Mouse (Mus musculus): Measurements from ENCODE around the gene Fam163a. TPM values are rescaled to one million over a fixed set of nuclear protein-coding genes. Genes with fewer than 3 reads are reported as not detected.

The Fam163a gene
- polyA plus RNA-seq, 1 experiment = not detected

- Histone ChIP-seq H3K79me2 (ENCODE audit: control insufficient read depth, insufficient read depth) (no peaks in the 10 kb centered on the region), H3K36me3 (ENCODE audit: control insufficient read depth, insufficient read depth) (no peaks in the 10 kb centered on the region), H3K27me3 (ENCODE audit: control insufficient read depth, insufficient read depth, insufficient read length) (no peaks in the 10 kb centered on the region), H3K4me3 (ENCODE audit: insufficient read depth, poor library complexity, severe bottlenecking) (no peak overlapping the region), H3ac (ENCODE audit: control insufficient read depth, insufficient read length, low read depth) (no peak overlapping the region), H3K79me3 (ENCODE audit: low read depth) (no peaks in the 10 kb centered on the region)
- TF ChIP-seq MAX (IDR thresholded peaks at IDR 0.05) = no peak
- no peak for TF ChIP-seq FOSL1 (IDR thresholded peaks at IDR 0.05; ENCODE audit: insufficient read depth, low read length, poor library complexity, severe bottlenecking)
- no peak for TF ChIP-seq CEBPB (IDR thresholded peaks at IDR 0.05; ENCODE audit: low read depth)
- TF ChIP-seq CTCF (IDR thresholded peaks at IDR 0.05; ENCODE audit: control insufficient read depth, insufficient read depth, insufficient read length) = no peak
- TF ChIP-seq MYOG (IDR thresholded peaks at IDR 0.05; ENCODE audit: control insufficient read depth, extremely low read depth, insufficient read length) = no peak
- TF ChIP-seq USF1 (IDR thresholded peaks at IDR 0.05; ENCODE audit: low read depth) = no peak
- TF ChIP-seq MYOD1 (IDR thresholded peaks at IDR 0.05; ENCODE audit: control insufficient read depth, insufficient read length, low read depth) = no peak
These were observed 115.3 kb downstream of the Fam163a start for GRCm38 (mm10) chr1:156089561-156089960.

GRCm38 (mm10) chr1:156087586-156087985, 117.2 kb downstream of the Fam163a start:
- no peak for TF ChIP-seq CTCF (IDR thresholded peaks at IDR 0.05; ENCODE audit: control insufficient read depth, insufficient read depth, insufficient read length)
- no peak for TF ChIP-seq FOSL1 (IDR thresholded peaks at IDR 0.05; ENCODE audit: insufficient read depth, low read length, poor library complexity, severe bottlenecking)
- no peak for TF ChIP-seq CEBPB (IDR thresholded peaks at IDR 0.05; ENCODE audit: low read depth)
- no peak for TF ChIP-seq MAX (IDR thresholded peaks at IDR 0.05)
- no peak for TF ChIP-seq USF1 (IDR thresholded peaks at IDR 0.05; ENCODE audit: low read depth)
- no peak for TF ChIP-seq MYOG (IDR thresholded peaks at IDR 0.05; ENCODE audit: control insufficient read depth, extremely low read depth, insufficient read length)
- no peak for TF ChIP-seq MYOD1 (IDR thresholded peaks at IDR 0.05; ENCODE audit: control insufficient read depth, insufficient read length, low read depth)
- no peaks in the 10 kb centered on the region for H3K27me3 ChIP-seq (ENCODE audit: control insufficient read depth, insufficient read depth, insufficient read length)
- no peak overlapping the region for H3ac ChIP-seq (ENCODE audit: control insufficient read depth, insufficient read length, low read depth)
- H3K79me3 ChIP-seq (ENCODE audit: low read depth) = no peaks in the 10 kb centered on the region
- no peaks in the 10 kb centered on the region for H3K79me2 ChIP-seq (ENCODE audit: control insufficient read depth, insufficient read depth)
- H3K4me3 ChIP-seq (ENCODE audit: insufficient read depth, poor library complexity, severe bottlenecking) = no peak overlapping the region
- no peaks in the 10 kb centered on the region for H3K36me3 ChIP-seq (ENCODE audit: control insufficient read depth, insufficient read depth)

GRCm38 (mm10) chr1:156085770-156086169, 119.1 kb downstream of the Fam163a start:
- no peak overlapping the region for H3ac ChIP-seq (ENCODE audit: control insufficient read depth, insufficient read length, low read depth)
- no peaks in the 10 kb centered on the region for H3K79me3 ChIP-seq (ENCODE audit: low read depth)
- no peaks in the 10 kb centered on the region for H3K27me3 ChIP-seq (ENCODE audit: control insufficient read depth, insufficient read depth, insufficient read length)
- TF ChIP-seq MYOG (IDR thresholded peaks at IDR 0.05; ENCODE audit: control insufficient read depth, extremely low read depth, insufficient read length) (no peak), FOSL1 (IDR thresholded peaks at IDR 0.05; ENCODE audit: insufficient read depth, low read length, poor library complexity, severe bottlenecking) (no peak), MAX (IDR thresholded peaks at IDR 0.05) (no peak), MYOD1 (IDR thresholded peaks at IDR 0.05; ENCODE audit: control insufficient read depth, insufficient read length, low read depth) (no peak), CTCF (IDR thresholded peaks at IDR 0.05; ENCODE audit: control insufficient read depth, insufficient read depth, insufficient read length) (no peak)
- no peaks in the 10 kb centered on the region for H3K79me2 ChIP-seq (ENCODE audit: control insufficient read depth, insufficient read depth)
- no peak overlapping the region for H3K4me3 ChIP-seq (ENCODE audit: insufficient read depth, poor library complexity, severe bottlenecking)
- H3K36me3 ChIP-seq (ENCODE audit: control insufficient read depth, insufficient read depth) = no peaks in the 10 kb centered on the region

GRCm38 (mm10) chr1:156084603-156085002, 120.2 kb downstream of the Fam163a start:
- no peak overlapping the region for H3K4me3 ChIP-seq (ENCODE audit: insufficient read depth, poor library complexity, severe bottlenecking)
- TF ChIP-seq MYOG (IDR thresholded peaks at IDR 0.05; ENCODE audit: control insufficient read depth, extremely low read depth, insufficient read length) = no peak
- H3ac ChIP-seq (ENCODE audit: control insufficient read depth, insufficient read length, low read depth) = no peak overlapping the region
- H3K27me3 ChIP-seq (ENCODE audit: control insufficient read depth, insufficient read depth, insufficient read length) = no peaks in the 10 kb centered on the region
- H3K36me3 ChIP-seq (ENCODE audit: control insufficient read depth, insufficient read depth) = no peaks in the 10 kb centered on the region
- no peaks in the 10 kb centered on the region for H3K79me2 ChIP-seq (ENCODE audit: control insufficient read depth, insufficient read depth)
- no peaks in the 10 kb centered on the region for H3K79me3 ChIP-seq (ENCODE audit: low read depth)

- no peaks in the 10 kb centered on the region for H3K36me3 ChIP-seq (ENCODE audit: control insufficient read depth, insufficient read depth)
- H3K27me3 ChIP-seq (ENCODE audit: control insufficient read depth, insufficient read depth, insufficient read length) = no peaks in the 10 kb centered on the region
- no peak overlapping the region for H3ac ChIP-seq (ENCODE audit: control insufficient read depth, insufficient read length, low read depth)
- no peak overlapping the region for H3K4me3 ChIP-seq (ENCODE audit: insufficient read depth, poor library complexity, severe bottlenecking)
- no peaks in the 10 kb centered on the region for H3K79me2 ChIP-seq (ENCODE audit: control insufficient read depth, insufficient read depth)
- TF ChIP-seq MYOG (IDR thresholded peaks at IDR 0.05; ENCODE audit: control insufficient read depth, extremely low read depth, insufficient read length) (no peak), MAX (IDR thresholded peaks at IDR 0.05) (no peak), CEBPB (IDR thresholded peaks at IDR 0.05; ENCODE audit: low read depth) (no peak), FOSL1 (IDR thresholded peaks at IDR 0.05; ENCODE audit: insufficient read depth, low read length, poor library complexity, severe bottlenecking) (no peak), USF1 (IDR thresholded peaks at IDR 0.05; ENCODE audit: low read depth) (no peak), MYOD1 (IDR thresholded peaks at IDR 0.05; ENCODE audit: control insufficient read depth, insufficient read length, low read depth) (no peak), CTCF (IDR thresholded peaks at IDR 0.05; ENCODE audit: control insufficient read depth, insufficient read depth, insufficient read length) (no peak)
- no peaks in the 10 kb centered on the region for H3K79me3 ChIP-seq (ENCODE audit: low read depth)
These were observed 127.2 kb downstream of the Fam163a start for GRCm38 (mm10) chr1:156077655-156078054.

- Histone ChIP-seq H3K79me3 (ENCODE audit: low read depth) (no peaks in the 10 kb centered on the region), H3K27me3 (ENCODE audit: control insufficient read depth, insufficient read depth, insufficient read length) (no peaks in the 10 kb centered on the region), H3ac (ENCODE audit: control insufficient read depth, insufficient read length, low read depth) (no peak overlapping the region), H3K36me3 (ENCODE audit: control insufficient read depth, insufficient read depth) (no peaks in the 10 kb centered on the region), H3K79me2 (ENCODE audit: control insufficient read depth, insufficient read depth) (no peaks in the 10 kb centered on the region), H3K4me3 (ENCODE audit: insufficient read depth, poor library complexity, severe bottlenecking) (no peak overlapping the region)
- TF ChIP-seq USF1 (IDR thresholded peaks at IDR 0.05; ENCODE audit: low read depth) (no peak), MAX (IDR thresholded peaks at IDR 0.05) (no peak), CTCF (IDR thresholded peaks at IDR 0.05; ENCODE audit: control insufficient read depth, insufficient read depth, insufficient read length) (no peak), MYOG (IDR thresholded peaks at IDR 0.05; ENCODE audit: control insufficient read depth, extremely low read depth, insufficient read length) (no peak), CEBPB (IDR thresholded peaks at IDR 0.05; ENCODE audit: low read depth) (no peak), FOSL1 (IDR thresholded peaks at IDR 0.05; ENCODE audit: insufficient read depth, low read length, poor library complexity, severe bottlenecking) (no peak), MYOD1 (IDR thresholded peaks at IDR 0.05; ENCODE audit: control insufficient read depth, insufficient read length, low read depth) (no peak)
These were observed 128.4 kb downstream of the Fam163a start for GRCm38 (mm10) chr1:156076474-156076873.

Measured in C2C12 (cell line).